Mouse (Mus musculus): ENCODE data around the gene Nova2. TPM values are rescaled to one million over a fixed set of nuclear protein-coding genes. Genes with fewer than 3 reads are reported as not detected.

Gene Nova2
- polyA plus RNA-seq, 1 experiment, result not detected

DNA sequence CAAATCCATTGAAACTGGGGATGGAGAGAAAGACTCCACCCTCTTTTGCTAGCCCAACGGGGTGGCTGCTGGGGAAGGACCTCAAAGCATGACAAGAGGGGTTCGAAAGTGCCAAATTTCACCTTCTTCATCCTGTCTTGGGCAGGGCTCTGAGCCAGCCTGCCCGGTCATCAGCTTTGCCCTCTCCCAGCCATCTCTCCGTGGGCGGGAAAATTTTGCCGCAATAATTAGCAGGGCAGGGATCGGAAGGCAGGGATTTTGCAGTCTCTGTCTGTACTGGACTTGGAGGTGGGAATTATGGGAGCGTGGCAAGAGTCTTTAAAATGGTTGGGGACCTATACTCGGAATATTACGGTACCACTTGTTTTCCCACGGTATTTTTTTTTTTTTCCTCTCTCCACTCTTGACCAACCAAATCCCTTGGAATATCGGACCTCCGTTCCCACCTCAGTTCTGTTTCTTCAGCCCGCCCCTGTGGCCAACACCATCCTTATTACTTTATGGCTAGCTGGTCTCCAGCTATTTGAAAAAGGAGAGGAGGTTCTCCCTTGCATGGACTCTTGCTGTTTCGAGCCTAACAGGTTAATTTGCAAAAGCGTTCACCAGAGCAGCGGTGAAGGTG lies 36.6 kb downstream of the Nova2 start:
- Histone ChIP-seq H3K27ac (ENCODE audit: insufficient read depth, low read depth, low read length) (no peak overlapping the region), H3K4me3 (ENCODE audit: insufficient read depth, low read depth, low read length) (no peak overlapping the region), H3K4me1 (ENCODE audit: control insufficient read depth, insufficient read depth, low read length) (peaks cover 50% of the 10 kb centered on the region)
- WGBS, result 17% methylated on average over 17 of the region's 17 CpGs
- no peak for TF ChIP-seq POLR2A (IDR thresholded peaks at IDR 0.05; ENCODE audit: insufficient read depth, low read depth, low read length)

- Histone ChIP-seq H3K4me1 (ENCODE audit: control insufficient read depth, insufficient read depth, low read length) (peaks cover 48% of the 10 kb centered on the region), H3K27ac (ENCODE audit: insufficient read depth, low read depth, low read length) (no peak overlapping the region), H3K4me3 (ENCODE audit: insufficient read depth, low read depth, low read length) (no peak overlapping the region)
- TF ChIP-seq POLR2A (IDR thresholded peaks at IDR 0.05; ENCODE audit: insufficient read depth, low read depth, low read length) (no peak), CTCF (IDR thresholded peaks at IDR 0.05; ENCODE audit: insufficient read depth, low read depth, low read length) (no peak)
- 29% methylated on average over 20 of the region's 20 CpGs for WGBS
Measured at GRCm38 (mm10) chr7:18962795-18963194, 37.1 kb downstream of the Nova2 start.

DNA sequence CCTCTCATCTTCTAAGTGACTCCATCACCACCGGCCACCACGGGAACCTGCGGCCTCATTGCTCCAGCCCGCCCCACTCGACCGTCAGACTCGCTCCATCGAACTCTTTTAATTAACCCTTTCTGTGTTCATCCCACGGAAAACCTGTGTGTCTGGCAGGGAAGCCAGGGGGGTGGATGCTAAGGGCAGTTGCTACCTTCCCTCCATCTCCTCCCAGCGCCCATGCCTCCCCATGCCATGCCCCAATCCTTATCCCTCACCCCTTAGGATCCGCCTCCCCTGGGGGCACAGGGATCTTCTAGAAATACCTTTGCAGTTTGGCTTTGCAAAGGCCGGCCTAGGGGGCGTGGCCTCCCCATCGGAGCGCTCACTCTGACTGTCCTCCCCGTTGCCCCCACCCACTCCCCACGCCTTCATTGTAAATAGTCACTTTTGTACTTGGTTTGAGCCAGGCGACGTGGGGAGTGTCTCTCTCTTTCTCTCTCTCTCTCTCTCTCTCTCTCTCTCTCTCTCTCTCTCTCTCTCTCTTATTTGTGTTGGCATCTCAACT lies 37.7 kb downstream of the Nova2 start:
- 23% methylated on average over 19 of the region's 19 CpGs for WGBS

DNA sequence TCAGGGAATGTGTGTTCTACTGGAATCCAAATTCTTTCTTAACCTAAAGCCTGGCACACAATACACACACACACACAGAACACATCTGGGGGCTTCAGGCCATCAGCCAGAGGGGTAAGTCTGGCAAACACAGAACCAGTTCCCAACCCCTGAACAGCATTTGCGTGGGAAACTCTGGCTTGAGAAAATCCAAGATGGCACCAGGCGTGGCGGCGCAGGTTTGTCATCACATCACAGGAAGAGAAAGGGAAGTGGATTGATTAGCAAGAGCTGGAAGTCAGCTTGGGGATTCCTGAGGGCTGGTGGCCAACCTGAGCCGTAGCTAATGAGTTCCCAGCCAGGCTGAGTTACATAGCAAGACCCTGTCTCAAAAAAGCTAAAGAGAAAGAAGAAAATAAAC lies 39.6 kb downstream of the Nova2 start:
- no peak for TF ChIP-seq CTCF (IDR thresholded peaks at IDR 0.05; ENCODE audit: insufficient read depth, low read depth, low read length)
- TF ChIP-seq POLR2A (IDR thresholded peaks at IDR 0.05; ENCODE audit: insufficient read depth, low read depth, low read length), result no peak
- H3K4me3 ChIP-seq (ENCODE audit: insufficient read depth, low read depth, low read length), result no peak overlapping the region
- WGBS, result 82% methylated on average over 5 of the region's 5 CpGs
- H3K4me1 ChIP-seq (ENCODE audit: control insufficient read depth, insufficient read depth, low read length), result peaks cover 37% of the 10 kb centered on the region
- H3K27ac ChIP-seq (ENCODE audit: insufficient read depth, low read depth, low read length), result no peak overlapping the region

More for the DNA sequence above, 37.7 kb downstream of the Nova2 start:
- TF ChIP-seq POLR2A (IDR thresholded peaks at IDR 0.05; ENCODE audit: insufficient read depth, low read depth, low read length), result no peak
- no peak for TF ChIP-seq CTCF (IDR thresholded peaks at IDR 0.05; ENCODE audit: insufficient read depth, low read depth, low read length)
- no peak overlapping the region for H3K4me3 ChIP-seq (ENCODE audit: insufficient read depth, low read depth, low read length)
- peaks cover 44% of the 10 kb centered on the region for H3K4me1 ChIP-seq (ENCODE audit: control insufficient read depth, insufficient read depth, low read length)
- H3K27ac ChIP-seq (ENCODE audit: insufficient read depth, low read depth, low read length), result no peak overlapping the region

GRCm38 (mm10) chr7:18967603-18968002 lies 41.9 kb downstream of the Nova2 start:
- peaks cover 19% of the 10 kb centered on the region for H3K4me1 ChIP-seq (ENCODE audit: control insufficient read depth, insufficient read depth, low read length)
- no peak overlapping the region for H3K4me3 ChIP-seq (ENCODE audit: insufficient read depth, low read depth, low read length)
- 13% methylated on average over 8 of the region's 8 CpGs for WGBS
- no peak overlapping the region for H3K27ac ChIP-seq (ENCODE audit: insufficient read depth, low read depth, low read length)
- no peak for TF ChIP-seq POLR2A (IDR thresholded peaks at IDR 0.05; ENCODE audit: insufficient read depth, low read depth, low read length)
- TF ChIP-seq CTCF (IDR thresholded peaks at IDR 0.05; ENCODE audit: insufficient read depth, low read depth, low read length), result no peak

GRCm38 (mm10) chr7:18970956-18971355 lies 45.3 kb downstream of the Nova2 start:
- Histone ChIP-seq H3K4me3 (ENCODE audit: insufficient read depth, low read depth, low read length) (no peak overlapping the region), H3K4me1 (ENCODE audit: control insufficient read depth, insufficient read depth, low read length) (0 out of 2 replicates have a peak, but pooled peaks cover 5% of the 10 kb centered on the region), H3K27ac (ENCODE audit: insufficient read depth, low read depth, low read length) (no peak overlapping the region)
- TF ChIP-seq CTCF (IDR thresholded peaks at IDR 0.05; ENCODE audit: insufficient read depth, low read depth, low read length) (no peak), POLR2A (IDR thresholded peaks at IDR 0.05; ENCODE audit: insufficient read depth, low read depth, low read length) (no peak)
- WGBS, result 79% methylated on average over 3 of the region's 3 CpGs

- TF ChIP-seq POLR2A (IDR thresholded peaks at IDR 0.05; ENCODE audit: insufficient read depth, low read depth, low read length) (no peak), CTCF (IDR thresholded peaks at IDR 0.05; ENCODE audit: insufficient read depth, low read depth, low read length) (no peak)
- H3K27ac ChIP-seq (ENCODE audit: insufficient read depth, low read depth, low read length), result no peak overlapping the region
- WGBS, result 69% methylated on average over 9 of the region's 9 CpGs
- H3K4me3 ChIP-seq (ENCODE audit: insufficient read depth, low read depth, low read length), result no peak overlapping the region
- H3K4me1 ChIP-seq (ENCODE audit: control insufficient read depth, insufficient read depth, low read length), result no peaks in the 10 kb centered on the region
Measured at GRCm38 (mm10) chr7:18978381-18978780, 52.7 kb downstream of the Nova2 start.

- Histone ChIP-seq H3K4me3 (ENCODE audit: insufficient read depth, low read depth, low read length) (no peak overlapping the region), H3K27ac (ENCODE audit: insufficient read depth, low read depth, low read length) (no peak overlapping the region), H3K4me1 (ENCODE audit: control insufficient read depth, insufficient read depth, low read length) (peaks cover 3% of the 10 kb centered on the region; the same call in 1 of the 2 replicates)
- TF ChIP-seq POLR2A (IDR thresholded peaks at IDR 0.05; ENCODE audit: insufficient read depth, low read depth, low read length) (no peak), CTCF (IDR thresholded peaks at IDR 0.05; ENCODE audit: insufficient read depth, low read depth, low read length) (no peak)
- 64% methylated on average over 2 of the region's 2 CpGs for WGBS
Measured at GRCm38 (mm10) chr7:18986503-18986902, 60.8 kb downstream of the Nova2 start.

GRCm38 (mm10) chr7:18987100-18987499 lies 61.4 kb downstream of the Nova2 start, which contains the start of gene Nanos2:
Gene Nanos2, plus strand, starts transcription at chr7:18987400.
- WGBS, result 59% methylated on average over 2 of the region's 2 CpGs

More at GRCm38 (mm10) chr7:18987100-18987499, 61.4 kb downstream of the Nova2 start, which contains the start of gene Nanos2:
- TF ChIP-seq CTCF (IDR thresholded peaks at IDR 0.05; ENCODE audit: insufficient read depth, low read depth, low read length) (no peak), POLR2A (IDR thresholded peaks at IDR 0.05; ENCODE audit: insufficient read depth, low read depth, low read length) (no peak)
- Histone ChIP-seq H3K4me3 (ENCODE audit: insufficient read depth, low read depth, low read length) (no peak within 1 kb of the TSS), H3K27ac (ENCODE audit: insufficient read depth, low read depth, low read length) (no peak within 1 kb of the TSS), H3K4me1 (ENCODE audit: control insufficient read depth, insufficient read depth, low read length) (peaks cover 5% of the 10 kb centered on the region)
